Mouse (Mus musculus): Measurements from ENCODE around the gene Gp1ba. TPM values are rescaled to one million over a fixed set of nuclear protein-coding genes. Genes with fewer than 3 reads are reported as not detected.
A peak's percentile ranks its signal among the peaks of the same experiment; 100 is the strongest.

The Gp1ba gene
- polyA plus RNA-seq (2015; fragmentation: Nextera tagmentation; extraction: Ambion mirVana), result 0.18 and 0.22 TPM in 2 replicates

- H3K27ac ChIP-seq, result no peak within 1 kb of the TSS
- no peak within 1 kb of the TSS for H3K4me2 ChIP-seq (replicated peaks)
- H3K9ac ChIP-seq, result no peak within 1 kb of the TSS
- H3K27me3 ChIP-seq, result no peaks in the 10 kb centered on the region
- 49% methylated on average over 5 of the region's 5 CpGs for WGBS
- H3K9me3 ChIP-seq, result no peaks in the 10 kb centered on the region
- ATAC-seq (ENCODE audit: low FRiP score, low read depth), result no peak
- no peaks in the 10 kb centered on the region for H3K4me1 ChIP-seq
- no peak within 1 kb of the TSS for H3K4me3 ChIP-seq
- peaks cover 6% of the 10 kb centered on the region for H3K36me3 ChIP-seq
Measured at GRCm38 (mm10) chr11:70638714-70639278, at the start of gene Gp1ba. Gp1ba (plus strand) TSS chr11:70639122.

DNA sequence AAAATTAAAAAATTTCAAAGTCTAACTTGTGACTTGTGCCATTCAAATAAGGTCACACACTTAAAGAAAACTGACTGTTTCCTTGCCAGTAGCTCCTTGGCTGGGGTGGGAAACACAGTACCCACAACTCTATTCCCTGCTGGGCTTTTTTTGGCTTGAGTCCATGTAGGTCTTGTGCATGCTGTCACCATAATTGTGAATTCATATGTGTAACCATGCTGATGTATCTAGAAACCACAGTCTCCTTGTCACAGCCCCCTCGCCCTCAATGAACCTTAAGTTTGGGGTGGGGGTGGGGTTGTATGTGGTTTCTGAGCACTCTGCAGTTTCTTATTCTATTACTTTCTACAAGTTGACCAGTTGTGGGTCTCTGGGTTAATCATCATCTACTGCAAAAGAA is 47.2 kb upstream of the Gp1ba start:
- H3K36me3 ChIP-seq, result peaks cover 5% of the 10 kb centered on the region; the same call in 1 of the 2 replicates
- no peak for ATAC-seq (ENCODE audit: low FRiP score, low read depth)
- H3K27me3 ChIP-seq, result no peaks in the 10 kb centered on the region
- no peak overlapping the region for H3K27ac ChIP-seq
- H3K4me3 ChIP-seq, result no peak overlapping the region
- 89% methylated on average over 1 of the region's 1 CpGs for WGBS
- H3K4me2 ChIP-seq (replicated peaks), result no peak overlapping the region
- H3K4me1 ChIP-seq, result peaks cover 7% of the 10 kb centered on the region; the same call in 1 of the 2 replicates
- H3K9me3 ChIP-seq, result no peaks in the 10 kb centered on the region
- no peak overlapping the region for H3K9ac ChIP-seq

- Histone ChIP-seq H3K9ac (0 out of 2 replicates have a peak overlapping the region, but pooled peaks have one; percentile 2), H3K9me3 (no peaks in the 10 kb centered on the region), H3K27me3 (no peaks in the 10 kb centered on the region), H3K27ac (no peak overlapping the region), H3K36me3 (peaks cover 26% of the 10 kb centered on the region), H3K4me3 (no peak overlapping the region), H3K4me1 (peaks cover 7% of the 10 kb centered on the region; the same call in 1 of the 2 replicates), H3K4me2 (replicated peaks) (no peak overlapping the region)
- no peak for ATAC-seq (ENCODE audit: low FRiP score, low read depth)
- WGBS, result 81% methylated on average over 15 of the region's 15 CpGs
Measured at GRCm38 (mm10) chr11:70594253-70594989, 44.5 kb upstream of the Gp1ba start.

- no peak for ATAC-seq (ENCODE audit: low FRiP score, low read depth)
- WGBS, result 70% methylated on average over 2 of the region's 2 CpGs
- Histone ChIP-seq H3K27ac (no peak overlapping the region), H3K4me3 (no peak overlapping the region), H3K27me3 (no peaks in the 10 kb centered on the region), H3K4me2 (replicated peaks) (no peak overlapping the region), H3K4me1 (peaks cover 7% of the 10 kb centered on the region; the same call in 1 of the 2 replicates), H3K9me3 (no peaks in the 10 kb centered on the region), H3K36me3 (peaks cover 33% of the 10 kb centered on the region), H3K9ac (no peak overlapping the region; the same call in 1 of the 2 replicates)
Measured at GRCm38 (mm10) chr11:70595638-70596037, 43.3 kb upstream of the Gp1ba start.

GRCm38 (mm10) chr11:70596094-70596493 is 42.8 kb upstream of the Gp1ba start:
- Histone ChIP-seq H3K9me3 (no peaks in the 10 kb centered on the region), H3K27me3 (no peaks in the 10 kb centered on the region), H3K4me2 (replicated peaks) (no peak overlapping the region), H3K27ac (no peak overlapping the region), H3K4me1 (peaks cover 7% of the 10 kb centered on the region; the same call in 1 of the 2 replicates), H3K9ac (peak overlapping the region; percentile 35; the same call in 1 of the 2 replicates), H3K36me3 (peaks cover 33% of the 10 kb centered on the region), H3K4me3 (no peak overlapping the region)
- 61% methylated on average over 4 of the region's 4 CpGs for WGBS
- no peak for ATAC-seq (ENCODE audit: low FRiP score, low read depth)

GRCm38 (mm10) chr11:70597301-70597700 is 41.6 kb upstream of the Gp1ba start:
- no peak overlapping the region for H3K4me3 ChIP-seq
- ATAC-seq (ENCODE audit: low FRiP score, low read depth), result no peak
- H3K4me2 ChIP-seq (replicated peaks), result no peak overlapping the region
- H3K36me3 ChIP-seq, result peaks cover 44% of the 10 kb centered on the region
- no peaks in the 10 kb centered on the region for H3K9me3 ChIP-seq
- H3K9ac ChIP-seq, result no peak overlapping the region; the same call in 1 of the 2 replicates
- no peak overlapping the region for H3K27ac ChIP-seq
- WGBS, result 89% methylated on average over 6 of the region's 6 CpGs
- peaks cover 4% of the 10 kb centered on the region; the same call in 1 of the 2 replicates for H3K4me1 ChIP-seq
- no peaks in the 10 kb centered on the region for H3K27me3 ChIP-seq

GRCm38 (mm10) chr11:70598451-70598953 is 40.4 kb upstream of the Gp1ba start:
- WGBS, result 90% methylated on average over 9 of the region's 9 CpGs

DNA sequence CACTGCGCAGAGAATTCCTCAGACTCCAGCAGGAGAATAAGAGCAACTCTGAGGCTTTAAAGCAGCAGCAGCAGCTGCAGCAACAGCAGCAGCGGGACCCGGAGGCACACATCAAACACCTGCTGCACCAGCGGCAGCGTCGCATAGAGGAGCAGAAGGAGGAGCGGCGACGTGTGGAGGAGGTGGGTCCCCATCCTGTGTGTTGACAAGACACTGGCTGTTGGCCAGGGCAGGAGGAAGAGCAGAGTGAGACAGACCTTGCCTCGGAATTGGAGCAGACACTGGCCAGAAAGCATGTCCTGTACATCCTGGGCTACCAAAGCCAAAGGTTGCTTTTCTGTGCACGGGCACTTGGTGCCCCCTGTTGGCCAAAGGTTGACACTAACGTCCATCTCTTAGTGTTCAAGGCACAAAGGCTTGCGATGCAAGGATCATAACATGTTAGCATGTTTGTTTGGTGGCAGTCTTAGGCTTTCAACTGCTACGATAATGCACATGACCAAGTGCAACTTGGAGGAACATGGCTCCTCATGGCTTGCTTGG is 33.8 kb upstream of the Gp1ba start:
- H3K9me3 ChIP-seq, result no peaks in the 10 kb centered on the region
- no peak overlapping the region for H3K27ac ChIP-seq
- peaks cover 89% of the 10 kb centered on the region for H3K36me3 ChIP-seq
- no peak overlapping the region for H3K9ac ChIP-seq
- no peak overlapping the region for H3K4me3 ChIP-seq
- H3K4me1 ChIP-seq, result no peaks in the 10 kb centered on the region
- no peak overlapping the region for H3K4me2 ChIP-seq (replicated peaks)
- 62% methylated on average over 14 of the region's 14 CpGs for WGBS
- H3K27me3 ChIP-seq, result no peaks in the 10 kb centered on the region
- no peak for ATAC-seq (ENCODE audit: low FRiP score, low read depth)

More at GRCm38 (mm10) chr11:70598451-70598953, 40.4 kb upstream of the Gp1ba start:
- H3K4me2 ChIP-seq (replicated peaks), result no peak overlapping the region
- no peak for ATAC-seq (ENCODE audit: low FRiP score, low read depth)
- peaks cover 4% of the 10 kb centered on the region; the same call in 1 of the 2 replicates for H3K4me1 ChIP-seq
- no peak overlapping the region for H3K9ac ChIP-seq
- H3K9me3 ChIP-seq, result no peaks in the 10 kb centered on the region
- no peak overlapping the region for H3K4me3 ChIP-seq
- H3K27me3 ChIP-seq, result no peaks in the 10 kb centered on the region
- peaks cover 56% of the 10 kb centered on the region for H3K36me3 ChIP-seq
- no peak overlapping the region for H3K27ac ChIP-seq

- ATAC-seq (ENCODE audit: low FRiP score, low read depth), result no peak
- Histone ChIP-seq H3K4me1 (no peaks in the 10 kb centered on the region), H3K4me2 (replicated peaks) (0 out of 2 replicates have a peak overlapping the region, but pooled peaks have one; percentile 4), H3K36me3 (peaks cover 99% of the 10 kb centered on the region), H3K27ac (peak overlapping the region; percentile 10; the same call in 1 of the 2 replicates), H3K27me3 (no peaks in the 10 kb centered on the region), H3K9ac (no peak overlapping the region), H3K9me3 (no peaks in the 10 kb centered on the region), H3K4me3 (no peak overlapping the region)
- WGBS, result 67% methylated on average over 12 of the region's 12 CpGs
Measured at GRCm38 (mm10) chr11:70606717-70607116, 32.2 kb upstream of the Gp1ba start.

DNA sequence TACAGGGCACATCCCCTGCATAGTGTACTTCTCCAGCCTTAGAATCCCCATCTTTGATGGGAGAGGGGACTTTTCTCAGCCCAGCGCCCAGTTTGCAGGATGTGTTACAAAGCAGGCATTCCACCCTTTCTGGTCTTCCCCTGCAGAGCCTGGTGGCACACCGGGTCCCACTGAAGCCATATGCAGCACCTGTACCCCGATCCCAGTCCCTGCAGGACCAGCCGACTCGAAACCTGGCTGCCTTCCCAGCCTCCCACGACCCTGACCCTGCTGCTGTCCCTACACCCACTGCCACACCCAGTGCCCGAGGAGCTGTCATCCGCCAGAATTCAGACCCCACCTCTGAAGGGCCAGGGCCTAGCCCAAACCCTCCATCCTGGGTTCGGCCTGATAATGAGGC is 31.3 kb upstream of the Gp1ba start:
- ATAC-seq (ENCODE audit: low FRiP score, low read depth), result no peak
- Histone ChIP-seq H3K27ac (no peak overlapping the region), H3K4me1 (no peaks in the 10 kb centered on the region), H3K27me3 (no peaks in the 10 kb centered on the region), H3K36me3 (peaks cover 99% of the 10 kb centered on the region), H3K9ac (no peak overlapping the region), H3K4me3 (no peak overlapping the region), H3K9me3 (no peaks in the 10 kb centered on the region), H3K4me2 (replicated peaks) (0 out of 2 replicates have a peak overlapping the region, but pooled peaks have one; percentile 4)
- WGBS, result 91% methylated on average over 9 of the region's 9 CpGs

DNA sequence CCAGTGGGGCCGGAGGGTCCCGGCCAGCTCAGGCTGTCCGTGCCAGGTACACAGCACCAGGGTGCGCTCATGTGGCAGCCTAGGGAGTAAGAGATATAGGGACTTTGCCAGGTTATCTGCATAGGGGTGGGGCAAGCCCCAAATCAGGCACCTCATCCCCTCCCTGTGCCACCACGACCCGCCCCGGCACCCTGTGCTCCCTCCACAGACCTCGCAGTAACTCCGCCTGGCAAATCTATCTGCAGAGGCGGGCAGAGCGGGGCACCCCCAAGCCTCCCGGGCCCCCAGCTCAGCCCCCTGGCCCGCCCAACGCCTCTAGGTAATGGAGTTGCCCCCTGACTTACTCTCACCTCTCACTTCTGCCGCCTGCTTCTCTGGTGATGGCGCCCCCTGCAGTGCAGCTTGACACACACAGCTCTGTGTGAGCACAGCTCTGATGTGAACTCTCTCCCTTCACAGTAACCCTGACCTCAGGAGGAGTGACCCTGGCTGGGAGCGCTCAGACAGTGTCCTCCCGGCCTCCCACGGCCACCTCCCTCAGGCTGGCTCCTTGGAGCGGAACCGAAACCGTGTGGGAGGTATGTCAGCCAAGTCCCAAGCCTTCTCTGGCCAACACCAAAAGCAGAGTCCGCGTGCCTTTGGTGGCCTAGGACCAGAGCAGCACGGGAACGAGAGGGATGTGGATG is 30.4 kb upstream of the Gp1ba start:
- Histone ChIP-seq H3K36me3 (peaks cover 98% of the 10 kb centered on the region), H3K4me2 (replicated peaks) (no peak overlapping the region), H3K4me3 (no peak overlapping the region), H3K27me3 (no peaks in the 10 kb centered on the region), H3K4me1 (no peaks in the 10 kb centered on the region), H3K9ac (no peak overlapping the region), H3K9me3 (no peaks in the 10 kb centered on the region), H3K27ac (no peak overlapping the region)
- ATAC-seq (ENCODE audit: low FRiP score, low read depth), result no peak
- 90% methylated on average over 26 of the region's 26 CpGs for WGBS

Data from limb, embryonic 13.5 days (tissue).